Mouse (Mus musculus) embryonic facial prominence, embryonic 10.5 days (tissue): ENCODE measurements around the gene Pot1b. TPM values are rescaled to one million over a fixed set of nuclear protein-coding genes. Genes with fewer than 3 reads are reported as not detected.

Experiments
- polyA plus RNA-seq: library from polyadenylated mRNA; unstranded; fragments of >200 nt; fragmentation: Nextera tagmentation; extraction: Ambion mirVana; gene quantifications from 2 replicates; pipeline ENCODE4 v1.2.1, GENCODE M21; 2016

The Pot1b gene
- polyA plus RNA-seq, 1 experiment from 2014 or later: 10.8 TPM

Other genes with a start within 250 kb of the Pot1b start
- 0.02 TPM in 1 of 2 replicates, not detected in the other for gene Vmn2r118, start 87.4 kb downstream of the Pot1b start, polyA plus RNA-seq
- 0.10 TPM in 1 of 2 replicates, not detected in the other for gene Adgre4, start 37.4 kb upstream of the Pot1b start, polyA plus RNA-seq
- 9.4 and 10.2 TPM in 2 replicates for gene Zfp119a, start 166.3 kb upstream of the Pot1b start, polyA plus RNA-seq
- gene Zfp959, start 179.5 kb upstream of the Pot1b start, polyA plus RNA-seq: 13.5 and 15.8 TPM in 2 replicates
- gene Zfp119b, start 236.9 kb upstream of the Pot1b start, polyA plus RNA-seq: 4.1 and 4.7 TPM in 2 replicates
- gene Ebi3, start 240.0 kb upstream of the Pot1b start, polyA plus RNA-seq: 0.98 and 1.4 TPM in 2 replicates
- 28.7 and 32.0 TPM in 2 replicates for gene Yju2, start 246.5 kb upstream of the Pot1b start, polyA plus RNA-seq